Mouse (Mus musculus) hindbrain, embryonic 11.5 days (tissue): ENCODE measurements at regions not wholly inside any gene's neighbourhood (a gene's known extent, or its start where the extent isn't known, plus 50 kb on each side); places are given as distances from the start of the nearest gene placed in this dataset.

ENCODE experiments used
- ATAC-seq: fragments of 200-750 bp; cut with Nextera tagmentation; 2 replicates; pipeline ENCODE4 v1.8.0; 2017; ENCODE audit warnings: mild to moderate bottlenecking, moderate TSS enrichment, moderate library complexity; ENCODE audit not compliant: low FRiP score
- DNase-seq: peaks from one replicate; pipeline ENCODE4 v3.0.0-alpha.2; 2015; ENCODE audit warnings: low spot score
- H3K27ac ChIP-seq: fragments of 300-500 bp; sonication (generic); 2 replicates; pipeline ENCODE4 v1.5.1; 2014; ENCODE audit warnings: mild to moderate bottlenecking, low read depth, low read length
- H3K27me3 ChIP-seq: fragments of 300-500 bp; sonication (generic); 2 replicates; pipeline ENCODE4 v1.6.1; 2014; ENCODE audit warnings: mild to moderate bottlenecking, low read length, moderate library complexity, mixed read lengths; ENCODE audit not compliant: control insufficient read depth, insufficient read depth
- H3K36me3 ChIP-seq: fragments of 300-500 bp; sonication (generic); 2 replicates; pipeline ENCODE4 v1.6.1; 2014; ENCODE audit warnings: mild to moderate bottlenecking, low read length, moderate library complexity, mixed read lengths; ENCODE audit not compliant: control insufficient read depth, insufficient read depth
- H3K4me1 ChIP-seq: fragments of 300-500 bp; sonication (generic); replicated peaks from 2 replicates; pipeline ENCODE4 v1.6.1; 2014; ENCODE audit warnings: low read length, mixed read lengths; ENCODE audit not compliant: control insufficient read depth, insufficient read depth
- H3K4me2 ChIP-seq: fragments of 300-500 bp; sonication (generic); replicated peaks from 2 replicates; pipeline ENCODE4 v1.6.1; 2014; ENCODE audit warnings: mild to moderate bottlenecking, low read depth, low read length
- H3K4me3 ChIP-seq: fragments of 300-500 bp; sonication (generic); 2 replicates; pipeline ENCODE4 v1.5.1; 2014; ENCODE audit warnings: low read depth, low read length
- H3K9ac ChIP-seq: fragments of 300-500 bp; sonication (generic); 2 replicates; pipeline ENCODE4 v1.6.1; 2014; ENCODE audit warnings: low read depth, low read length
- H3K9me3 ChIP-seq: fragments of 300-500 bp; sonication (generic); 2 replicates; pipeline ENCODE4 v1.6.1; 2016; ENCODE audit warnings: low read length; ENCODE audit not compliant: control insufficient read depth
- WGBS: fragments of 180-500 bp; shearing (Covaris S2); extraction: QIAGEN DNeasy Blood & Tissue Kit; methylation state at CpG from one replicate; pipeline ENCODE4 v1.1.7; 2014; 5-methylcytosine and 5-hydroxymethylcytosine counted together

DNA sequence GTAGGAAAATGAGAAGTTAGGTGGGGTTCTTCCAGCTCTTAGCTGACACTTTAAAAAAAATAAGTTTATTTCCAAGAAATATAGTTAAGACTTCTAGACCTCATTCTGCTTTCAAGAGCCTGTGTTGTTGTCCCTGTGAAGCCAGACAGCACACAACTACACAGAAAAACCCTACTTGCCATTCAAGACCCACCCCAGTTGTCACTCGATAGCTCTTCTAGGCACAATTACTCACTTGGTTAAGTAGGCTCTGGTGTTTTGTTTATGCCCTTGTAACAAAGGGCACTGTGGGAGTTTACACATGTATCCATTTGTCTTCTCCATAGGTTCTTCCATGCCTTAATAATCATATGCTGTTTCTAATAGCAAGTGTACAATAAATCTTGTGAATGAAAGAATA, 66.5 kb upstream of the Akirin2 start:
- Histone ChIP-seq H3K9ac (no peak overlapping the region), H3K36me3 (no peaks in the 10 kb centered on the region), H3K27me3 (no peaks in the 10 kb centered on the region), H3K4me3 (no peak overlapping the region), H3K4me1 (no peaks in the 10 kb centered on the region), H3K27ac (no peak overlapping the region), H3K9me3 (no peaks in the 10 kb centered on the region), H3K4me2 (no peak overlapping the region)
- ATAC-seq (no peak), DNase-seq (no peak)
- WGBS = 86% methylated on average over 1 of the region's 1 CpGs

DNA sequence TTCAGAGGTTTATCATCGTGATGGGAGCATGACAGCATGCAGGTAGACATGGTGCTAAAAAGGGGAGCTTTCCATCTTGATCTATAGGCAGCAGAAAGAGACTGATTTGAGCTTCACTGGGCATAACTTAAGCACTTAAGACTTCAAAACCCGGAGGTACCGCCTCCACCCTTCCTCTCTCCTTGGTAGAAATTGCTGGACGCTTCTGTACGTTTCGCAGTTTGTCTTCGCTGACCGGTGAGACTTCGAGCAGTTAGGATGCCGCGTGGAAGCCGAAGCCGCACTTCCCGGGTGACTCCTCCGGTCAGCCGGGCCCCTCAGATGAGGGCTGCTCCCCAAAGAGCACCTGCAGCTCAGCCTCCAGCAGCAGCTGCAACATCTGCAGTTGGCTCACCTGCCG, 65.2 kb upstream of the Akirin2 start:
- DNase-seq (no peak), ATAC-seq (no peak)
- H3K4me1 ChIP-seq = no peaks in the 10 kb centered on the region
- no peak overlapping the region for H3K4me2 ChIP-seq
- H3K27me3 ChIP-seq = no peaks in the 10 kb centered on the region
- WGBS = 86% methylated on average over 17 of the region's 17 CpGs
- no peaks in the 10 kb centered on the region for H3K36me3 ChIP-seq
- no peaks in the 10 kb centered on the region for H3K9me3 ChIP-seq
- no peak overlapping the region for H3K27ac ChIP-seq
- H3K4me3 ChIP-seq = no peak overlapping the region
- H3K9ac ChIP-seq = no peak overlapping the region

DNA sequence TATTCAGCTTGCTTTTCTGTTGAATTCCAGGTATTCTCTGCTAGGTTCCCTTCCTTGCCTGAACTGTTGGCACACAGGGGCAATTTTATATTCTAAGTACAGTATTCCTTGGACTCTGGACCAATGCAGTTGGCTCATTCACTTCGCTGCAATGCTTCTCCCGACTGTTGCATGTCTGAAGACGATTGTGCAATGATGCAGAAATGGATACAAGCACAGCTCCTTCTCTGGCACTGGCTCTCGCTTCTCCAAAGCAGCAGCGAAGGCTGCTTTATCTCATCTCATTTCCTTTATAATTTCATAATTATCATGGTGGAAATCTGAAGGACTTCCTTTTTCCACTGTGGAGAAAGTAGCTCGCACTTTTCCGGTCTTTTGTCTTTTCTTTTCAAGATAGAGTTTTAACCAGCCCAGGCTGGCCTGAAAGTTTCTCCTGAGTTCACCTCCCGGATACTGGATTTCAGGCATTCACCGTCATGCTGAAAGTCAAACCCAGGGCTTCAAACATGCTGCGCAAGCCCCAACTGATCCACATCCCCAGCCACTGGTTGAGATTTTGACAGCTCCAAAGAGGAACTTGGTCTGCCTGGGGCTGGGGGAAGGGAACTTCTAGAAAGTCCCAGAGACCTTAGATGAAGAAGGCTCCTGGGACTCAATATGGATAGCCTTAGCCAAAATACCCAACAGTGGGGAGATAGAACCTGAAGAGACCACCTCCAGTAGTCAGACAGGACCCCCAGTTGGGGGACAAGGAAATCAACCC, 55.6 kb upstream of the Akirin2 start:
- no peak for DNase-seq
- H3K36me3 ChIP-seq = no peaks in the 10 kb centered on the region
- no peak overlapping the region for H3K9ac ChIP-seq
- no peak overlapping the region for H3K27ac ChIP-seq
- H3K4me1 ChIP-seq = no peaks in the 10 kb centered on the region
- no peaks in the 10 kb centered on the region for H3K9me3 ChIP-seq
- WGBS = 87% methylated on average over 10 of the region's 10 CpGs
- no peak overlapping the region for H3K4me3 ChIP-seq
- H3K4me2 ChIP-seq = no peak overlapping the region
- ATAC-seq = no peak
- H3K27me3 ChIP-seq = no peaks in the 10 kb centered on the region

DNA sequence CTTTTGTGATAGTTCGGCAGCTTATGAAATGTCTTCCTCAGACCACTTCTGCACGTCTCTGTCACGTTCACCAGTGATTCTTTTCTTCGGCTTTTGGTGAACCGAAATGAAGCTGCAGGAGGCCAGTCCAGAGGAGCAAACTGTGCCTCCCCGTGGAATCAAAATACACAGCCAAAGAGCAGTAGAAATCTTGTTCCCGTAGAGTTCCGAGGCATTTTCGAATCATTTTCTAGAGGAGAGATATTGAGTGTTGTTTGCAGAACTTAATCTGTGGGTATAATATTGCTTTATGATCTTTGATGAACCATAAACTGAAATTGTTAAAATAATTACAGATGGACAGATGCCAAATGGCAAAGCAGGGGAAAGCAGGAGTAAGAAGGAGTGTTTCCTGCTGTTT, 52.4 kb upstream of the Akirin2 start:
- Histone ChIP-seq H3K27me3 (no peaks in the 10 kb centered on the region), H3K9ac (no peak overlapping the region), H3K4me2 (no peak overlapping the region), H3K27ac (no peak overlapping the region), H3K4me1 (no peaks in the 10 kb centered on the region), H3K9me3 (no peaks in the 10 kb centered on the region), H3K4me3 (no peak overlapping the region), H3K36me3 (no peaks in the 10 kb centered on the region)
- DNase-seq (no peak), ATAC-seq (no peak)
- WGBS = 91% methylated on average over 9 of the region's 9 CpGs

DNA sequence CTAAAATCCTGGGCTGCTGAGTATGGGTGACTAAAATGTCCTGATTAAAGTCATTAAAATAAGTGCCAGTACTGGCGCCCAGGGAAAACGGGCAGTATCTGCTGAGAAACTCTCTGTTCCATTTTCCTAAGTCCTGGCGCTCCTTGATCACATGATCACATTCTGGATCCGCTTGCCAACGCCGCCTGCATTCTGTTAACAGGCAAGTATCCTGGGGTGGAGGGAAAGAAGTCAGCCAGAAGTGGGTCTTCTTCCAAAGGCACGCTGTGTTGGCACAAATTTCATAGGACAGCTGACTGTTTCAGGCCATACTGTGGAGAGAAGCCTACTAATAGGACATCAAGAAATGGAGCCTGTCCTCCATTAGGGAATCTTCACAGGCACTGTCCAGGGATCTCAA, 52.0 kb upstream of the Akirin2 start:
- DNase-seq = no peak
- WGBS = 92% methylated on average over 7 of the region's 7 CpGs
- no peak overlapping the region for H3K4me3 ChIP-seq

DNA sequence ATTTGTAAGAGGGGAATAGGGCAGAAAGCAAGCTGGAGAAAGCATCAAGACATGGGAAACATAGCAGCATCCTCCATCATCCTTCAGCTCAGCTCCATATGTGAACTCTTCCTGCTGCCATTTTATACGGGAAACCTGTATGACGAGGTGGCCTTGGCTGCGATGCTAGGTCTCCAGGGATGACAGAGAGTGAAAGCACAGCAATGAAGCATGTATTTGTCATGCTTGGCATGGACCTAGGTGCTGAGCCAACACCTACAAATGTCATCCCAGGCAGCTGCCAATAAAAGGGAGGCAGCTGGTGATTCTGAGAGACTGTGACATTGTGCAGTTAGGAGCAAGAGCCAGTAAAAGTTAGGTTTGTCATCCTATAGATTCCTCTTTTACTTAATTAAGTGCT, 51.0 kb upstream of the Akirin2 start:
- Histone ChIP-seq H3K36me3 (no peaks in the 10 kb centered on the region), H3K9ac (no peak overlapping the region), H3K4me3 (no peak overlapping the region), H3K27ac (no peak overlapping the region), H3K4me2 (no peak overlapping the region), H3K9me3 (no peaks in the 10 kb centered on the region), H3K27me3 (no peaks in the 10 kb centered on the region), H3K4me1 (no peaks in the 10 kb centered on the region)
- DNase-seq (no peak), ATAC-seq (no peak)
- WGBS = 88% methylated on average over 3 of the region's 3 CpGs

More for the DNA sequence above, 52.0 kb upstream of the Akirin2 start:
- Histone ChIP-seq H3K4me1 (no peaks in the 10 kb centered on the region), H3K4me2 (no peak overlapping the region), H3K9me3 (no peaks in the 10 kb centered on the region), H3K27ac (no peak overlapping the region), H3K27me3 (no peaks in the 10 kb centered on the region), H3K9ac (no peak overlapping the region), H3K36me3 (no peaks in the 10 kb centered on the region)
- no peak for ATAC-seq
